Mouse (Mus musculus) spleen, adult 2 months (tissue): Measurements from ENCODE around the gene Map7.

Experiments
- CTCF ChIP-seq: fragments of 200-500 bp; IDR thresholded peaks from 2 replicates; pipeline ENCODE4 v1.5.1; 2011; ENCODE audit warnings: mild to moderate bottlenecking, inconsistent platforms; ENCODE audit not compliant: insufficient read depth, insufficient read length, insufficient replicate concordance; ENCODE audit errors: extremely low read depth
- POLR2A ChIP-seq: fragments of 200-500 bp; IDR thresholded peaks from 2 replicates; pipeline ENCODE4 v1.6.1; 2011; ENCODE audit warnings: low read depth, low read length, inconsistent platforms

DNA sequence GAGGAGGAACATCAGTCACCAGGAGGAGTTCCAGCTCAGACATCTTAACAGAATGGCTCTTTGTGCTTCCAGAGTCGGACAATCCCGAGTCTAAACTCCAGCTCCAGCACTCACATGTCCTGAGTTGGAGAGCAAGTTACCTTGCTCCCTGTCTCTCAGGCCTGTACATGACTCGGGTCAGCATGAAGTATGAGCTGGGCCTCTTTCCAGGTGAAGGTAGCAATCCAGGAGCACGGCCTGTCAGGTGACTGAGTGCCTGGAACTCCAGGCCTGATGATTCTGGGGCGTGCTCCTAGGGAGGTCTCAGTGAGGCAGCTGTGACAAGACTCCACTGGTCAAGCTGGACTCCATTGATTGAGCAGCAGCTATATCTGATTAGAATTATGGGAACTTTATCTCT is 90.0 kb downstream of the Map7 start:
- no peak for TF ChIP-seq CTCF
- TF ChIP-seq POLR2A = no peak
